ENCODE assay signal across 17 mouse cellular contexts in the genomic region with DNA sequence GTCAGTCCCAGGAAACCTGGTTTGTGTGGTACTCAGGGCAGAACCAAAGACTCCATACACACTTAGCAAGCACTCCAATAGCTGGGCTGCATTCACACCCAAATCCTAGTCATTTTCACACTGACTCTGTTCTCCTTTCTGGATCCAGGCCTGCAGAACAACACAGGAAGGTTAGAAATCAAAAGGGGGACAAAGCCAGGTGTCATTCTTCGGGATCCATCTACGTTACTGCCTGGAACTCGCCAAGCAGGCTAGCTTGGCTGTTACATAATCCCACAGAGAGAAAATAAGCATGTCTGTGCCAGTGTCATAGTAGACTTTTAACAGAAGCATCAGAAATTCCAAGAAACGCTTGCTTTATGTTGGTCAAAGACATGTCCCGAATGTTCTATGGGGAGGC.
"Had no signal": no experiment of that assay in that cellular context is flagged by ENCODE, and none has a peak within 500 bp of the region (broad histone marks: within the 10 kb centered on the region; RNA-seq: fewer than 3 reads in every experiment).

No protein-coding gene starts in this region.

- H3K9me3 ChIP-seq: lung, embryonic 15.5 days; midbrain, embryonic 13.5 days; midbrain, embryonic 15.5 days; neural tube, embryonic 12.5 days; stomach, embryonic 15.5 days had no signal

- H3K27me3 ChIP-seq: lung, embryonic 15.5 days; megakaryocyte, embryonic 14.5 days; midbrain, embryonic 13.5 days; midbrain, embryonic 15.5 days; neural tube, embryonic 12.5 days; stomach, embryonic 15.5 days had no signal

- H3K36me3 ChIP-seq: lung, embryonic 15.5 days; midbrain, embryonic 13.5 days; midbrain, embryonic 15.5 days; neural tube, embryonic 12.5 days; stomach, embryonic 15.5 days had no signal

- H3K4me1 ChIP-seq: lung, embryonic 15.5 days; megakaryocyte, embryonic 14.5 days; midbrain, embryonic 13.5 days; neural tube, embryonic 12.5 days; stomach, embryonic 15.5 days had no signal

- H3K27ac ChIP-seq: lung, embryonic 15.5 days; macrophage; midbrain, embryonic 13.5 days; midbrain, embryonic 15.5 days; neural tube, embryonic 12.5 days; stomach, embryonic 15.5 days; stomach, postnatal 0 days had no signal

- DNase-seq: lung, adult 2 months; lung, postnatal 14 days; lung, postnatal 36 days; right cerebral cortex, postnatal 14 days; thymus, adult 2 months; thymus, postnatal 25 days; thymus, postnatal 4 days had no signal

- H3K4me2 ChIP-seq: lung, embryonic 15.5 days; midbrain, embryonic 11.5 days; midbrain, embryonic 13.5 days; midbrain, embryonic 15.5 days; neural tube, embryonic 12.5 days; stomach, embryonic 15.5 days had no signal

- H3K4me3 ChIP-seq: lung, embryonic 15.5 days; megakaryocyte, embryonic 14.5 days; midbrain, embryonic 13.5 days; midbrain, embryonic 15.5 days; neural tube, embryonic 12.5 days; stomach, embryonic 15.5 days had no signal

- ATAC-seq: lung, postnatal 0 days; midbrain, embryonic 13.5 days; midbrain, embryonic 15.5 days had no signal

- H3K9ac ChIP-seq: lung, embryonic 15.5 days; midbrain, embryonic 13.5 days; midbrain, embryonic 15.5 days; neural tube, embryonic 12.5 days; stomach, embryonic 15.5 days had no signal
